Mouse (Mus musculus): ENCODE measurements around the gene Copz1. TPM values are rescaled to one million over a fixed set of nuclear protein-coding genes. Genes with fewer than 3 reads are reported as not detected.

Gene Copz1
- polyA plus RNA-seq, 1 experiment from 2014 or later: 194 TPM

DNA sequence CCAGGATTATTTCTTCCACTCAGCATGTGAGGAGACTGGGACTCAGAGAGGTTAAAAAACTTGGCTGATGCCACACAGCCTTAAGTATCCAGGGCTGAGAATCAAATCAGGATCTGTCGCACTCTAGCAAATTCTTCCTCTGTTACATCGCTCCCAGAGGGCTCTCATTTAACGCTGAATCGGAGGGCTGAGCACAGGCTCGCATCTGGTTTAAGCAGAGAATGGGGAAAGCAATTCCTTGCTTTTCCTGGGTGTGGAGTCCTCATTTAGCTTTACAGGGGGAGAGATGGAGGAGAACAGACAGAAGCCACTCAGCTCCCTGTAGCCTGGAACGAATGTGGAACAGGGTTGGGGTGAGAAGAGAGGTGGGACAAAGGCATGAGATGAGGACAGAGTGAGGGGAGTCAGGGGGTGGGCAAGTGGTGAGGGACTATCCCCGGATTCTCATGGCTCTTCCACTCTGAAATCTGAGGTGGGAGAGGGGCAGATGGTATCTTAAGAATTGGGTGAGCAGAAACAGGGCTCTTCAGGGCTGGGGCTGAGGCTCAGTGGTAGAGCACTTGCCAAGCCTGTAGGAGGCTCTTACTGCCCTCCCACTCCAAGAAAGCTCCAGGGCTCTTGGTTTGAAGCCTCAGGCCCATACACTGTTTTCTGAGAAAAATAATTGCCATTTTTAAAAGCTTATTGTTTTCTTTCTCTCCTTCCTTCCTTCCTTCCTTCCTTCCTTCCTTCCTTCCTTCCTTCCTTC, 63.1 kb downstream of the Copz1 start:
- Histone ChIP-seq H3K27ac (ENCODE audit: low read length) (no peak overlapping the region), H3K4me3 (ENCODE audit: low read depth, low read length) (no peak overlapping the region), H3K9me3 (replicated peaks; ENCODE audit: control insufficient read depth, low read length) (no peaks in the 10 kb centered on the region), H3K9ac (ENCODE audit: low read depth, low read length) (no peak overlapping the region), H3K4me1 (ENCODE audit: control insufficient read depth, low read depth, low read length) (peaks cover 23% of the 10 kb centered on the region), H3K36me3 (ENCODE audit: control insufficient read depth, insufficient read depth) (no peaks in the 10 kb centered on the region), H3K27me3 (ENCODE audit: control insufficient read depth, insufficient read depth, low read depth, low read length) (peaks cover 17% of the 10 kb centered on the region), H3K4me2 (ENCODE audit: low read depth, low read length) (no peak overlapping the region)
- WGBS (ENCODE audit: insufficient replicate concordance): 57% methylated on average over 7 of the region's 7 CpGs
- ATAC-seq (ENCODE audit: low read depth): no peak

GRCm38 (mm10) chr15:103336996-103337667, 64.6 kb downstream of the Copz1 start:
- Histone ChIP-seq H3K4me1 (ENCODE audit: control insufficient read depth, low read depth, low read length) (peaks cover 23% of the 10 kb centered on the region), H3K4me3 (ENCODE audit: low read depth, low read length) (no peak overlapping the region), H3K4me2 (ENCODE audit: low read depth, low read length) (no peak overlapping the region), H3K36me3 (ENCODE audit: control insufficient read depth, insufficient read depth) (no peaks in the 10 kb centered on the region), H3K9ac (ENCODE audit: low read depth, low read length) (no peak overlapping the region), H3K9me3 (replicated peaks; ENCODE audit: control insufficient read depth, low read length) (no peaks in the 10 kb centered on the region), H3K27me3 (ENCODE audit: control insufficient read depth, insufficient read depth, low read depth, low read length) (peaks cover 22% of the 10 kb centered on the region), H3K27ac (ENCODE audit: low read length) (no peak overlapping the region)
- ATAC-seq (ENCODE audit: low read depth): no peak
- WGBS (ENCODE audit: insufficient replicate concordance): 30% methylated on average over 11 of the region's 11 CpGs

DNA sequence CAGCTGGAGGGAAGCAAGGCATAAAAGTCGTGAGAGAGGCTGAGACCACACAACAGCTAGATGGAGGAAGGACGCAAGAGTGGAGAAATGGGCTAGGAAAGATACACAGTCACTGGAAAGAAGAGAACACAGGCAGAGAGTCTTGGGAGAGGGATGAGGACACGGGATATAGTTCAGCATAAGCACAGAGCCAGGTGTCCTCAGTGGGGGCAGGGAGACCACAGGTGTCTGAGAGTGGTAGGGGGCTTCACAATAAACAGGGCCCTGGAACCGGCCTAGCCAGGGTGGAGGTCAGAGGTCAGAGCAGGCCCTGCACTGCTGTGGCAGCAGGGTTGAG, 66.3 kb downstream of the Copz1 start:
- no peak for ATAC-seq (ENCODE audit: low read depth)
- H3K4me2 ChIP-seq (ENCODE audit: low read depth, low read length): no peak overlapping the region
- no peaks in the 10 kb centered on the region for H3K36me3 ChIP-seq (ENCODE audit: control insufficient read depth, insufficient read depth)
- peak overlapping the region; percentile 66; the same call in 1 of the 2 replicates for H3K4me3 ChIP-seq (ENCODE audit: low read depth, low read length)
- H3K9me3 ChIP-seq (replicated peaks; ENCODE audit: control insufficient read depth, low read length): no peaks in the 10 kb centered on the region
- H3K4me1 ChIP-seq (ENCODE audit: control insufficient read depth, low read depth, low read length): peaks cover 21% of the 10 kb centered on the region
- no peak overlapping the region; the same call in 1 of the 2 replicates for H3K9ac ChIP-seq (ENCODE audit: low read depth, low read length)
- 25% methylated on average over 4 of the region's 4 CpGs for WGBS (ENCODE audit: insufficient replicate concordance)
- H3K27me3 ChIP-seq (ENCODE audit: control insufficient read depth, insufficient read depth, low read depth, low read length): peaks cover 22% of the 10 kb centered on the region
- H3K27ac ChIP-seq (ENCODE audit: low read length): no peak overlapping the region

GRCm38 (mm10) chr15:103339166-103339960, 66.8 kb downstream of the Copz1 start:
- no peaks in the 10 kb centered on the region for H3K36me3 ChIP-seq (ENCODE audit: control insufficient read depth, insufficient read depth)
- H3K4me3 ChIP-seq (ENCODE audit: low read depth, low read length): peak overlapping the region; percentile 66
- peak; percentile 45 for ATAC-seq (ENCODE audit: low read depth)
- under 1% methylated on average over 27 of the region's 31 CpGs for WGBS (ENCODE audit: insufficient replicate concordance)
- peak overlapping the region; percentile 44 for H3K9ac ChIP-seq (ENCODE audit: low read depth, low read length)
- no peak overlapping the region for H3K27ac ChIP-seq (ENCODE audit: low read length)
- peaks cover 22% of the 10 kb centered on the region for H3K27me3 ChIP-seq (ENCODE audit: control insufficient read depth, insufficient read depth, low read depth, low read length)
- H3K4me1 ChIP-seq (ENCODE audit: control insufficient read depth, low read depth, low read length): peaks cover 21% of the 10 kb centered on the region
- H3K4me2 ChIP-seq (ENCODE audit: low read depth, low read length): peak overlapping the region; percentile 82
- no peaks in the 10 kb centered on the region for H3K9me3 ChIP-seq (replicated peaks; ENCODE audit: control insufficient read depth, low read length)

DNA sequence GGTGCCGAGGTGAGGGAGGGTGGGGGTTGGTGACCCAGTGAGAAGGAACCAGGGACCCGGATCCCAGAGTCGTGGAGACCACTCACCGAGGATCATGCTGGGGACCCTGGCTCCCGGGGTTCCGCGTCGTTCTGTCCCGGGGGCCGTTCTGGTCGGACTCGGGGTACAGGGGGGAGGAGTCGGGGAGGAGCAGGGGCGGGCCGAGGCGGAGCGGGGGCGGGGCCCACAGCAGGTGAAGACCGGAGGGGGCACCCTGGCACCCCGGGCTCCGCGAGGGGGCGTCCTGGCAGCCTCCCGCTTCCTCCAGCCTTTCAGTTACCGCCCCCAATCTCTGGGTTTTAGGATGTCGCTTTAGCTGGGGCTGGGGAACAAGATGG, 67.4 kb downstream of the Copz1 start, which contains the start of gene Zfp385a:
TSS of gene Zfp385a (minus strand) at position 133 of the 377 bp plus-strand sequence.
- under 1% methylated on average over 26 of the region's 26 CpGs for WGBS (ENCODE audit: insufficient replicate concordance)
- no peaks in the 10 kb centered on the region for H3K9me3 ChIP-seq (replicated peaks; ENCODE audit: control insufficient read depth, low read length)
- H3K4me2 ChIP-seq (ENCODE audit: low read depth, low read length): peak within 1 kb of the TSS; percentile 82
- peak within 1 kb of the TSS; percentile 66 for H3K4me3 ChIP-seq (ENCODE audit: low read depth, low read length)
- H3K36me3 ChIP-seq (ENCODE audit: control insufficient read depth, insufficient read depth): no peaks in the 10 kb centered on the region
- peaks cover 22% of the 10 kb centered on the region for H3K27me3 ChIP-seq (ENCODE audit: control insufficient read depth, insufficient read depth, low read depth, low read length)
- no peak within 1 kb of the TSS for H3K27ac ChIP-seq (ENCODE audit: low read length)
- ATAC-seq (ENCODE audit: low read depth): peak; percentile 68
- peaks cover 21% of the 10 kb centered on the region for H3K4me1 ChIP-seq (ENCODE audit: control insufficient read depth, low read depth, low read length)
- peak within 1 kb of the TSS; percentile 44 for H3K9ac ChIP-seq (ENCODE audit: low read depth, low read length)

- H3K4me3 ChIP-seq (ENCODE audit: low read depth, low read length): no peak overlapping the region
- peaks cover 22% of the 10 kb centered on the region for H3K27me3 ChIP-seq (ENCODE audit: control insufficient read depth, insufficient read depth, low read depth, low read length)
- no peak overlapping the region for H3K4me2 ChIP-seq (ENCODE audit: low read depth, low read length)
- no peak overlapping the region for H3K9ac ChIP-seq (ENCODE audit: low read depth, low read length)
- WGBS (ENCODE audit: insufficient replicate concordance): 21% methylated on average over 4 of the region's 4 CpGs
- no peaks in the 10 kb centered on the region for H3K9me3 ChIP-seq (replicated peaks; ENCODE audit: control insufficient read depth, low read length)
- ATAC-seq (ENCODE audit: low read depth): no peak
- no peaks in the 10 kb centered on the region for H3K36me3 ChIP-seq (ENCODE audit: control insufficient read depth, insufficient read depth)
- peaks cover 21% of the 10 kb centered on the region for H3K4me1 ChIP-seq (ENCODE audit: control insufficient read depth, low read depth, low read length)
- H3K27ac ChIP-seq (ENCODE audit: low read length): no peak overlapping the region
Observed at GRCm38 (mm10) chr15:103340786-103341185, 68.3 kb downstream of the Copz1 start.

GRCm38 (mm10) chr15:103341547-103341946, 69.0 kb downstream of the Copz1 start:
- no peak overlapping the region for H3K4me2 ChIP-seq (ENCODE audit: low read depth, low read length)
- no peak for ATAC-seq (ENCODE audit: low read depth)
- WGBS (ENCODE audit: insufficient replicate concordance): 52% methylated on average over 8 of the region's 8 CpGs

DNA sequence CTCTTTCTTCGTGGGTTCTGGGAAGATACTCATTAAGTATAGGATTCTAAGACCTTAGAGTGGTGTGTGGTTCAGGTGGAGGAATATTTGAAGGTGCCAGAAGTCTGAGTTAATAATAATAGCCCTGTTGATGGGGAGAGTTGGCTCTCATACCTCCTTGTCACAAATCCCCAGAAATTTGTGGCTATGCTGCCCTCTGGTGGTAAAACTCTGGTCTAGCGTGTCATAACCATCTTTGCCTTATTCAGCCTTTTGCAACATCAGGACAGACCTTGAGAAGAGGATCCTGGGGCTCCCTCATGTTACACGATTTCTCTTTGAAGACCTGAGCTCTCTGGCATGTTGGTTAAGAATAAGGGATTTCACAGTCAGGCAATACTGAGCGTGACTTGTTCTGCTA, 69.9 kb downstream of the Copz1 start:
- Histone ChIP-seq H3K27ac (ENCODE audit: low read length) (no peak overlapping the region), H3K9ac (ENCODE audit: low read depth, low read length) (no peak overlapping the region), H3K36me3 (ENCODE audit: control insufficient read depth, insufficient read depth) (no peaks in the 10 kb centered on the region), H3K4me1 (ENCODE audit: control insufficient read depth, low read depth, low read length) (peaks cover 18% of the 10 kb centered on the region), H3K4me3 (ENCODE audit: low read depth, low read length) (no peak overlapping the region), H3K4me2 (ENCODE audit: low read depth, low read length) (no peak overlapping the region), H3K9me3 (replicated peaks; ENCODE audit: control insufficient read depth, low read length) (no peaks in the 10 kb centered on the region), H3K27me3 (ENCODE audit: control insufficient read depth, insufficient read depth, low read depth, low read length) (peaks cover 22% of the 10 kb centered on the region)
- ATAC-seq (ENCODE audit: low read depth): no peak
- 19% methylated on average over 4 of the region's 4 CpGs for WGBS (ENCODE audit: insufficient replicate concordance)

More at GRCm38 (mm10) chr15:103341547-103341946, 69.0 kb downstream of the Copz1 start:
- no peak overlapping the region for H3K27ac ChIP-seq (ENCODE audit: low read length)
- H3K4me1 ChIP-seq (ENCODE audit: control insufficient read depth, low read depth, low read length): peaks cover 21% of the 10 kb centered on the region
- no peaks in the 10 kb centered on the region for H3K36me3 ChIP-seq (ENCODE audit: control insufficient read depth, insufficient read depth)
- no peak overlapping the region for H3K4me3 ChIP-seq (ENCODE audit: low read depth, low read length)
- H3K9me3 ChIP-seq (replicated peaks; ENCODE audit: control insufficient read depth, low read length): no peaks in the 10 kb centered on the region
- H3K27me3 ChIP-seq (ENCODE audit: control insufficient read depth, insufficient read depth, low read depth, low read length): peaks cover 22% of the 10 kb centered on the region
- H3K9ac ChIP-seq (ENCODE audit: low read depth, low read length): no peak overlapping the region

Data from liver, embryonic 16.5 days (tissue).